Mouse (Mus musculus) embryonic stem cell, embryonic (primary cell): ENCODE results near the gene Anapc5.

Source experiments
- CTCF ChIA-PET, 4 experiments: fragments of 300-600 bp in 2 of 4; fragments of 350-600 bp in 2 of 4; sonication (Branson Sonifier 250); formaldehyde crosslinking; loops; one replicate each; lab custom pipeline; 2022; ENCODE audit warnings: inconsistent platforms in 2 of 4; lab: Charles Lee
- POLR2A ChIA-PET, 4 experiments: fragments of 300-600 bp in 2 of 4; fragments of 350-600 bp in 2 of 4; sonication (Branson Sonifier 250); formaldehyde crosslinking; loops; one replicate each; lab custom pipeline; 2022; ENCODE audit warnings: antibody characterized with exemption in 4 of 4, inconsistent platforms in 1 of 4; lab: Charles Lee

Gene Anapc5

DNA sequence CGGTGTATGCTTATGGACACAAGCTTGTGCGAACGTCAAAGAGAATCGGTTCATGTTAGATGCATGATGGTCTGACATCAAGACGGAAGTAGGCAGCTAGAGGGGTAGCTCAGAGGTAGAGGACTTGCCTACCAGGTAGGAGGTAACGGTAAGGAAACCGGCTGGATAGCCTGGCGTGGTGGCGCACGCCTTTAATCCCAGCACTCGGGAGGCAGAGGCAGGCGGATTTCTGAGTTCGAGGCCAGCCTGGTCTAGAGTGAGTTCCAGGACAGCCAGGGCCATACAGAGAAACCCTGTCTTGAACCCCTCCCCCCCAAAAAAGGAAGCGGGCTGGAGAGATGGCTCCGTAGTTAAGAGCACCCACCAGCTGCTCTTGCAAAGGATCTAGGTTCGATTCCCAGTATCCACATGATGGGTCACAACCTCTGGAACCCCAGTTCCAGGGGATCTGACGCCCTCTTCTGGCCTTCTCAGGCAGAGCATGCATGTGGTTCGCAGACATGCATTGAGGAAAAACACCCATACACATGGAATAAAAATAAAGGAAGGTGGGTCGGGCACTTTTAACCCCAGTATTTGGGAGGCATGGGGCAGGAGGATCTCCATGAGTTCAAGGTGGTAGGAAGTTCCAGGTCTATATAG is 40.2 kb downstream of the Anapc5 start:
- POLR2A ChIA-PET: interaction anchor here in 3 of 4 experiments (0.5 to 1.7 kb wide), 11 partner anchors 9 to 257 kb away, joined by 3 to 9 read pairs (median 3); no protein-coding TSS in a partner anchor

DNA sequence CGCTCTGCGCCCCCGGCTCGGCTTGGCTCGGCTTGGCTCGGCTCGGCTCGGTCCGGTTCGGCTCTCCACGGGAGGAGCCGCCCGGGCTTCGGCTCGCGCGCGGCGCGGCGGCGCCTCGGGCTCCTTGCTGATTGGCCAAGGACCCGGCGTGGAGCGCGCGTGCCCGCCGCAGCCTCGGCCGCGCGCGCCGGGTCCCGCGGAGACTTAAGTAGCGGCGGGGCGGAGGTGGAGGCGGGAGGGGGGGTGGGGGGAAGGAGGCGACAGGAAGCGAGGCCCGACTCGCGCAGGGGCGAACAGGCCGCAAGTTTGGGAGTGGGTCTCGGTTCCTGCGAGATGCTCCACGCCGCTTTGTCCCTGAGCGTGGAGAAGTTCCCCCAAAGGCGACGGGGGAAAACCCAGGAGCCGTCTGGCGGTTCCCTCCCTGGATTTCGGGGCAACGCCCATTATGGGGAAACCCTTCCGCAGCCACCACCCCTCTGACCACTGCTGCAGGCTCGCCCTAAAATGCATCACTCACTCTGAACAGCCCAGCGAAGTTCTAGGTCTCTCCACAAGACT is 41.8 kb downstream of the Anapc5 start, which contains the start of gene Camkk2:
Gene Camkk2, minus strand, starts transcription at position 133 of the 558 bp plus-strand sequence.
- ChIA-PET POLR2A (interaction anchor here in 1 of 4 experiments (1.0 to 1.7 kb wide), 3 partner anchors 10 to 54 kb away, joined by 3 to 9 read pairs (median 4); no protein-coding TSS in a partner anchor), CTCF (no interaction called here)

More for the DNA sequence above, 40.2 kb downstream of the Anapc5 start:
- CTCF ChIA-PET: interaction anchor here (0.5 to 1.1 kb wide), 11 partner anchors 15 to 367 kb away, joined by 3 to 4 read pairs (median 3); no protein-coding TSS in a partner anchor

GRCm38 (mm10) chr5:122778231-122779226 is 42.6 kb downstream of the Anapc5 start:
- ChIA-PET CTCF (interaction anchor here in 1 of 4 experiments (1.0 kb wide), 1 partner anchor 14 kb away, joined by 4 read pairs; no protein-coding TSS in a partner anchor), POLR2A (interaction anchor here in 3 of 4 experiments (0.6 to 1.9 kb wide), 7 partner anchors 8 to 842 kb away, joined by 3 to 6 read pairs (median 4); partner anchors contain the start of gene Anapc5 (in 1 of the 3))

DNA sequence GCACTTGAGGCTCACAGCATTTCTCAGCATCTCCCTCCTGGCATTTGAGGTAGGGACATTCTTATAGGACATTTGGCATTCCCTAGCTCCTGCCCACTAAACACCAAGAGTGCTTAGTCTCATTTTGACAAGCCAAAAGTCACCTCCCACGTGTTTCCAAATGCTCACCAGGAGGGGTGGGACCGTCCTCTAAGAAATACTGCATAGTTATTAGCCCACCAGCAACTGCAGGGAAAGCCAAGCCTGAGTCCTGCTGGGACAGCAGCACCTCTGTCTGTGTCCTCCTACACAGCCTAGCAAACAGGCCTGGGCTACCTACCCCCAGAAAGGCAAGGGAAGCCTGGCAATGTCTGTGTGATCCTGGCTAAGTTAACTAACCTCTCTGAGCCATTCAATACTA is 43.8 kb downstream of the Anapc5 start:
- POLR2A ChIA-PET: interaction anchor here in 3 of 4 experiments (0.7 to 1.9 kb wide), 4 partner anchors 8 to 99 kb away, joined by 3 to 6 read pairs (median 4); partner anchors contain the start of gene Anapc5 (in 1 of the 3)
- CTCF ChIA-PET: no interaction called here

- POLR2A ChIA-PET: interaction anchor here in 1 of 4 experiments (0.6 to 1.0 kb wide), 6 partner anchors 9 to 628 kb away, joined by 3 to 6 read pairs (median 4); no protein-coding TSS in a partner anchor
- CTCF ChIA-PET: interaction anchor here in 2 of 4 experiments (0.5 to 0.6 kb wide), 3 partner anchors 12 to 231 kb away, joined by 3 to 6 read pairs (median 4); no protein-coding TSS in a partner anchor
These were observed 45.4 kb downstream of the Anapc5 start for GRCm38 (mm10) chr5:122775646-122776286.

GRCm38 (mm10) chr5:122774743-122775611 is 46.2 kb downstream of the Anapc5 start:
- CTCF ChIA-PET: interaction anchor here in 2 of 4 experiments (0.5 to 0.6 kb wide), 4 partner anchors 11 to 231 kb away, joined by 3 to 6 read pairs (median 4); no protein-coding TSS in a partner anchor

DNA sequence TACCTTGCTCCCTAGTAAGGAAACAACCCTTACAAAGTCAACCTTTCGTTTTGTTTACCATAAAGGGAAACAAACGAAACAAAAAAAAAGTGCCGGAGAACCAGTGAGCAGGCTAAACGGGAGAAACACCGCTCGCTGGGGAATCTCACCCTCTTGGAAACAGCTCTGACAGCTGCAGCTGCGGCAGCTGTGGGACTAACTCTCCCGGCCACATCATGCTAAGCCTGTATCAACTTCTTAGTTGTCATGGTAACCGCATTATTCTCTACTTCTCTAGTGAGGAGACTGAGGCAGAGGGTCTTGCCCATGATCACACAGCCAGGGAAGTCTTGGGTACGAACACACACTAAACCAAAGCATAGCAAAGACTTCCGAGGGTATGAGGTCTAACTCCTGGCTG is 47.4 kb downstream of the Anapc5 start:
- ChIA-PET POLR2A (interaction anchor here in 3 of 4 experiments (0.6 to 1.2 kb wide), 4 partner anchors 9 to 976 kb away, joined by 3 to 4 read pairs (median 3); partner anchors contain the start of genes Kntc1 (in 1 of the 3) and Rsrc2 (in 1 of the 3)), CTCF (interaction anchor here in 1 of 4 experiments (0.6 kb wide), 1 partner anchor 291 kb away, joined by 5 read pairs; no protein-coding TSS in a partner anchor)

More at GRCm38 (mm10) chr5:122774743-122775611, 46.2 kb downstream of the Anapc5 start:
- POLR2A ChIA-PET: interaction anchor here in 1 of 4 experiments (0.6 to 1.0 kb wide), 6 partner anchors 10 to 627 kb away, joined by 3 to 6 read pairs (median 4); no protein-coding TSS in a partner anchor

DNA sequence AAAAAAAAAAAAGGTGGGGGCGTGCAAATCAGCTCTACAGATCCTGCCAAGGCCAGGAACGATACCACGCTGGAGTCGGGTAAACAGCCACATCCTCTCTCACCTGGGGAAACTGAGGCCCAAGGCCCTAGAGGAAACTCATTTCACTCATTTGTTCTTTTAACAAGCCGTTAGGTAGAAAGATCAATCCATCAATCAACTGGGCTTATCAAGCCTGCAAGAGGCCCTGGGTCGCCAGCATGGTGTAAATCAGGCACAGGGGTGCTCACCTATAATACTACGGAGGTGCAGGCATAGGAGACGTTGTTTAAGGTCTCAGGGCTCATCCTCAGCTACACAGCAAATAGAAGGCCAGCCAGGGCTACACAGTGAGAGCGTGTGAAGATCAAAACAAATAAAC is 49.7 kb downstream of the Anapc5 start:
- ChIA-PET POLR2A (interaction anchor here (0.6 to 3.9 kb wide), 19 partner anchors 9 to 1662 kb away, joined by 3 to 16 read pairs (median 4); partner anchors contain the start of genes P2rx4 (in 1 of the 4) and Rnf34 (in 1 of the 4)), CTCF (interaction anchor here in 3 of 4 experiments (0.6 to 1.7 kb wide), 8 partner anchors 7 to 356 kb away, joined by 3 to 8 read pairs (median 4); no protein-coding TSS in a partner anchor)

- CTCF ChIA-PET: interaction anchor here in 3 of 4 experiments (0.6 to 1.7 kb wide), 5 partner anchors 9 to 261 kb away, joined by 3 to 6 read pairs (median 3); no protein-coding TSS in a partner anchor
- POLR2A ChIA-PET: interaction anchor here in 3 of 4 experiments (0.6 to 3.9 kb wide), 23 partner anchors 9 to 350 kb away, joined by 3 to 16 read pairs (median 4); partner anchors contain the start of genes P2rx4 (in 1 of the 3) and Rnf34 (in 1 of the 3)
These were observed 50.3 kb downstream of the Anapc5 start for GRCm38 (mm10) chr5:122770806-122771261.

DNA sequence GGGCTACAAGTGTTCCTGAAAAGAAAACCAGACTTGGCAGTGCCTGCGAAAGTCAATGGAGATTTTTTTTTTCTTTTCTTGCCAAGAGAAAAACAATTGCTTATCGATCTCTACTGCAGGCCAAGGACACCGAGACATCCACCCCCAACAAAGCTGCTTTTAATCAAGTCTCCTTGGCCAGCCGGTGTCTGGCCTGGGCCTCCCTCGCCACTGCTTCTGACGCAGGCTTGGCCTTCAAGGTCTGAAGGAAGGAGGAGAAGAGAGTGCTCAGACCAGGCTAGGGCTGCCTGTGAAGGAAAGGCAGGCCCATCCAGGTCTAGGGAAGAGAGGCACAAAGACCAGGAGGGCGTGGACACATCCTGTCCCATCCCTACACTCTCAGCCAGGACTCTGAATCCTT is 50.8 kb downstream of the Anapc5 start:
- CTCF ChIA-PET: interaction anchor here in 3 of 4 experiments (0.6 to 1.7 kb wide), 6 partner anchors 8 to 482 kb away, joined by 3 to 6 read pairs (median 4); partner anchors contain the start of gene Wdr66 (in 1 of the 3)
- POLR2A ChIA-PET: interaction anchor here in 3 of 4 experiments (0.6 to 3.9 kb wide), 24 partner anchors 9 to 416 kb away, joined by 3 to 16 read pairs (median 4); partner anchors contain the start of genes P2rx4 (in 1 of the 3), Rad9b (in 1 of the 3), Rnf34 (in 1 of the 3) and Vps29 (in 1 of the 3)

GRCm38 (mm10) chr5:122769101-122769568 is 52.0 kb downstream of the Anapc5 start:
- ChIA-PET POLR2A (interaction anchor here in 3 of 4 experiments (0.6 to 3.9 kb wide), 27 partner anchors 8 to 415 kb away, joined by 3 to 16 read pairs (median 4); partner anchors contain the start of genes Anapc5 (in 2 of the 3), Orai1 (in 1 of the 3), Rad9b (in 1 of the 3) and Vps29 (in 1 of the 3)), CTCF (interaction anchor here in 2 of 4 experiments (0.6 to 1.4 kb wide), 5 partner anchors 13 to 280 kb away, joined by 3 to 4 read pairs (median 4); partner anchors contain the start of gene Orai1 (in 1 of the 2))

DNA sequence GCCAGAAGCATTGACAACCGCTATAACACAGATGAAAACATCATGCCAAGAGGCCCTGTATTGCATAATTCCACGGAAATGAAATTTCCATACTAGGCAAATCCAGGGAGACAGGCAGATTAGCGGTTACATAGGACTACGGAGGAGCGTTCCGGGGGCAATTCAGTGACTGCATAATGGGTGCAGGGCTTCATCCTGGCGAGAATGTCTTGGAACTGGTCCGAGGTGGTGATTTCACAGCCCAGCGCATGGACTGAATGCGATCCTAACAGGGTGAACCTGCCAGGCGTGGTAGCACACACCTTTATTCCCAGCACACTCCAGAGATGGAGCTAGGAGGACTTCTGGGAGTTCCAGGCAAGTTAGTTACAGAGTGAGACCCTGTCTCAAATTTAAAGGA is 53.9 kb downstream of the Anapc5 start:
- ChIA-PET POLR2A (interaction anchor here in 1 of 4 experiments (1.7 kb wide), 1 partner anchor 58 kb away, joined by 4 read pairs; no protein-coding TSS in a partner anchor), CTCF (interaction anchor here in 1 of 4 experiments (0.6 kb wide), 1 partner anchor 255 kb away, joined by 11 read pairs; no protein-coding TSS in a partner anchor)

DNA sequence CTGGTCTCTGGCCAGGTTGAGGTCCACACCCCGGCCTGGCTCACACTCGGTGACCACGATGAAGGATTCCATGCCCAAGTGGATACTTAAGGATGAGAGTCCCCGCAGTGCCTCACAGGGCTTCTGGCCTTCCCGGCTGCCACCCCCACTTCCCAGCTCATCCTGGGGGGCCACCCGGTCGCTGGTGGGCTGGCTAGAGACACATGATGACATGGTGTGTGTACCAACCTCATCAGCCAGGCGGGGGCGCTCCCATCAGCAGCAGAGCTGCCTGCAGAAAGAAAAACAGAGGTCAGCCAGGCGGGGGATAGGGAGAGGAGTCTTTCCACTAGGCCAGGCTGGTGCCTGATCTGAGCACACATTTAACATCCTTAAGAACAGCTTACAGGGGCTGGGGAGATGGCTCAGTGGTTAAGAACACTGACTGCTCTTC is 57.1 kb downstream of the Anapc5 start:
- CTCF ChIA-PET: interaction anchor here (0.5 to 2.2 kb wide), 27 partner anchors 8 to 410 kb away, joined by 3 to 9 read pairs (median 4); partner anchors contain the start of genes Rad9b (in 1 of the 4) and Vps29 (in 1 of the 4)
- POLR2A ChIA-PET: interaction anchor here in 3 of 4 experiments (0.6 to 1.9 kb wide), 10 partner anchors 9 to 894 kb away, joined by 3 to 9 read pairs (median 3); partner anchors contain the start of gene Anapc5 (in 1 of the 3)
